Mouse (Mus musculus) thymus, adult 2 months (tissue): ENCODE data around the gene Nuak2.

ENCODE experiments used
- CTCF ChIP-seq: fragments of 200-500 bp; IDR thresholded peaks from 2 replicates; pipeline ENCODE4 v1.5.1; 2012; ENCODE audit warnings: mild to moderate bottlenecking, control low read depth, low read length, moderate library complexity, borderline replicate concordance; ENCODE audit not compliant: control insufficient read depth, poor library complexity, insufficient read depth; ENCODE audit errors: extremely low read depth
- POLR2A ChIP-seq: fragments of 200-500 bp; IDR thresholded peaks from 2 replicates; pipeline ENCODE4 v1.6.1; 2012; ENCODE audit warnings: mild to moderate bottlenecking, low read length, control low read depth, moderate library complexity; ENCODE audit not compliant: control insufficient read depth, poor library complexity, insufficient read depth; ENCODE audit errors: extremely low read depth

DNA sequence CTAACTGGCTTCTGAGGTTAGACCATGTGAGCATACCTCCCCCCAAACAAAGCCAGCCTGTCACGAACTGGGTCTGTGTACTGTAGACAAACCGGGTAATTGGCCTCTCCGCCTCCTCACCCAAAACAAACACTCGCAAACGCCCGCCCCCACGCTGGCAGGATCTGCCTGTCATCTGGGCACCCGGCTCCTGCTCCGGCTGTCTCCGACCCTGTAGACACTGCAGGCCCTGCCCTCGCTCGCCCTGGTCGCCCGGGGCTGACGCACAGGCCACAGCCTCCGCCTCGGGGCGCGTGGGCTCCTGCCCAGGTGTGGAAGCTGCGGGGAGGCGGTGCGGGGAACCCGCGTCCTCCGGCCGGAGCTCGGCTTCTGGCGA is 17.5 kb upstream of the Nuak2 start, which contains the start of gene Klhdc8a:
- TF ChIP-seq CTCF (no peak), POLR2A (no peak)
